Mouse (Mus musculus) lung, adult 2 months (tissue): ENCODE measurements around the gene Kcnh4.

Experiments used
- CTCF ChIP-seq: fragments of 200-500 bp; IDR thresholded peaks from 2 replicates; pipeline ENCODE4 v1.5.1; 2011; ENCODE audit warnings: mild to moderate bottlenecking, low read length, control low read depth; ENCODE audit not compliant: insufficient read depth
- POLR2A ChIP-seq: fragments of 200-500 bp; IDR thresholded peaks from 2 replicates; pipeline ENCODE4 v1.6.1; 2011; ENCODE audit warnings: low read depth, mild to moderate bottlenecking, control low read depth, low read length, borderline replicate concordance; ENCODE audit errors: extremely low read depth

GRCm38 (mm10) chr11:100730477-100731205, 29.1 kb downstream of the Kcnh4 start:
- TF ChIP-seq CTCF (no peak), POLR2A (no peak)
